Mouse (Mus musculus) B cell, adult 2 months (primary cell): ENCODE measurements around the gene Kansl1.

Experiments
- DNase-seq, 2 experiments: peaks; one replicate each; pipeline ENCODE4 v3.0.0; 2022

Gene Kansl1

DNA sequence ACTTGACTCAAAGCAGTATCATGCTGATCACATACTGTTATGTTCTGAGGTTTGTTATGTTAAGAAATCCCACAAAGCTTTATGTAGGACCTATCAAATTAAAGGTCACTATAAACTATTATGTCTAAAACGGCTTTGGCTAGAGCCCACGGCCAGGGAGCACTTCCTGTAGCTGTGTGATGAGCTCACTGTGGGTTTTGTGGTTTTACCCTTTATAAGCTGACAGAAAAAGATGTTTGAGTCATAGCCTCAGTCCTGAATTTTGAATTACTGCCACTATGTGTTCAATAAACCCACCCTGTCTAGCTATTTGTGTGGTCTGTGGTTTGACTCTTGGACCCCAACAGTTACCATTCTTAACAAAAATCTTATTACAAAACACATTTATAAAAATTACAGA, 106.9 kb downstream of the Kansl1 start:
- DNase-seq: peak; percentile 50 to 61

DNA sequence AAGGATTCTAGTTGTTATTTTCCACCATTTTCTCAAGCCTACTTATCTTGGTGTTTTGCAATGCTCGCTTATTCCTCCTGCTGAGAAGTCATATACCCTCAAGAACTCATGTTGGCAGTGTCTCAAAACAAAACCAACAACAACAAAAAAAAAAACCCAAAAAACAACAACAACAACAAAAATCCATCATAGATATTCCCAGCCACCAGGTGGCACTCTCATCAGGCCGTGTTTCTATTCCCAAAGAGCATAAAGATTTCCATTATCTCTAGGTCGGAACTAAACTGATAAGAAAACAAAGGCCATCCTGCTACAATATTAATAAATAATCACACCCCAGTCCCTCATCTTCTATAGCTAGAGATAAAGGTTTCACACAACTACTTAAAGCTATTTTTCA, 121.7 kb downstream of the Kansl1 start:
- peak; percentile 26 to 35 for DNase-seq

GRCm38 (mm10) chr11:104334946-104335345, 133.7 kb downstream of the Kansl1 start:
- DNase-seq: no peak

- DNase-seq: no peak
Observed at GRCm38 (mm10) chr11:104334115-104334514, 134.5 kb downstream of the Kansl1 start.

DNA sequence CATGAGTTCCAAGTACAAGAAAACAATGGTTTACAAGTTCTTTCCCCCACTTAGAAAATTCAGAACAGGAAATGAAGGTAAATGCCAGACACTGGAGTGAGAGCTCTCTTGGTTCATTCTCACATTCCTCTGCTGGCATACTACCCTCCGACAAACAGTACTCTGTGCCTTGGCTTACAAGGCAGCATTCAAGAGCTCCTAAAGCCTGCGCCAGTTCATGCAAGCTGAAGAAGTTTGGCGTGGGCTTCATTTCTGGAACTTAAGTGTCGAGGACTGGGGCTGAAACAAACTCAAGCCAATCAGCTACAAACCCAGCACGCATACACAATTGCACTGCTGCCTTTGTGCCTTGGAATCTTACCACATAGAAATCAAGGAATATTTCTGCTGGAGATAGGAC, 136.6 kb downstream of the Kansl1 start:
- no peak for DNase-seq

DNA sequence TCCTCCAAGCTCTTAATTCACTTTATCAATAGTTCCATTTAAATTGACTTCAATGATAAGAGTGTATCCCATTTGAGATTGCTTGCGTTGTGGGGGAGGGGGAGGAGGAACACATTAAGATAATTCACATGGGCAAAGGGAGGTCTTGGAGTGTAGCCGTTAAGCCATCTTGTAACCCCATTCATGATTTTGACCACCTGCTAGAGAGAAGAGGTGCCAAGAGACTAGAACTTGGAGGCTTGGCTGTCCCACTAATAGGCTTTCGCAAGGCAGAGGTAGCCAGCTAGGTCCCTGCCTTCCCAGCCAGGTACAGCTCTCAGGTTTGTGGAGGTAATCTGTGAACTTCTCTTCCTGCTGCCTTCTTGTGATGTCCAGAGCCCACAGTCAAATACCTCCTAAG, 137.5 kb downstream of the Kansl1 start:
- DNase-seq: no peak

- no peak for DNase-seq
Observed at GRCm38 (mm10) chr11:104330151-104330550, 138.5 kb downstream of the Kansl1 start.

GRCm38 (mm10) chr11:104329185-104329926, 139.3 kb downstream of the Kansl1 start:
- DNase-seq: no peak

- DNase-seq: no peak
Observed at GRCm38 (mm10) chr11:104327946-104328345, 140.7 kb downstream of the Kansl1 start.

- DNase-seq: no peak
Observed at GRCm38 (mm10) chr11:104327462-104327861, 141.2 kb downstream of the Kansl1 start.

GRCm38 (mm10) chr11:104322142-104322541, 146.5 kb downstream of the Kansl1 start:
- DNase-seq: no peak

DNA sequence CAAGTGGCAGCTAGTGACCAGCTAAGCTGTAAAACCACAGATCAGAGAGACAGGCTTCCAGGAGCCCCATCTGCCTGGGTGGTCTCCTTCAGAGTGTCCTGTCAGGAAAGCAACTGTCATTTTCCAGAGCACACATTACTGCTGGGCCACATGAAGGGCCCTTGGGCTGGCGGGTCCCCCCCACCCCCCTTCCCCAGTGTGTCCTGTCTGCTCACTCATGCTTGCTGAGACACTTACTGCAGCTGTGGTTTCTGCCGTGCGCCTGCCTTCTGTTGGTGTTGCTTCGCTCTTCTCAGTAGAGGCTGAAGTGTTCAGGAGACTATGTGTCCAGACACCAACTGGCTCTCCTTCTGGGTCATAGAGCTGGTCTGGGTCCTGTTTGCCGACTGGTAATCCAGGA, 148.2 kb downstream of the Kansl1 start:
- no peak for DNase-seq

GRCm38 (mm10) chr11:104318940-104319781, 149.5 kb downstream of the Kansl1 start:
- no peak for DNase-seq

GRCm38 (mm10) chr11:104317631-104318030, 151.0 kb downstream of the Kansl1 start:
- DNase-seq: no peak

GRCm38 (mm10) chr11:104316685-104317400, 151.8 kb downstream of the Kansl1 start:
- DNase-seq: no peak

DNA sequence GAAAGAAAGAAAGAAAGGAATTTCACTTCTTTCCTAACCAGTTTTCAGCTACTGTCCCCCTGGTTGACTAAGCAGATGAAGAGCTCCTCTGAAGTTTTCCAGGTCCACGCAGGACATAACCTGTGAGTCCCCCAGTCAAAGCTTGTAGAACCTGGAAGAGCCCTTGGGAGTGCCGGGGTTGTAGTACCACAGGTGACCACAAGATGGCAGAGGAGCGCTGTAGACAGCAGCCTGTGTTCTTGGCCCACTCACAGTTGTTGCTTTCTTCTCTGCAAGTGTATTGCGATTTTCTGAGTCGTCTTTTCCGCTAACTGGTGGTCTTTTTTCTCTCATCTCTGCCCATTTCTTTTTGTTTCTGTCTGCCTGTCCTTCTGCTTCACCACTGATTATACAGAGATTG, 153.0 kb downstream of the Kansl1 start:
- DNase-seq: peak; percentile 84 to 86

- peak; percentile 52 to 54 for DNase-seq
Observed at GRCm38 (mm10) chr11:104311643-104312042, 157.0 kb downstream of the Kansl1 start.

DNA sequence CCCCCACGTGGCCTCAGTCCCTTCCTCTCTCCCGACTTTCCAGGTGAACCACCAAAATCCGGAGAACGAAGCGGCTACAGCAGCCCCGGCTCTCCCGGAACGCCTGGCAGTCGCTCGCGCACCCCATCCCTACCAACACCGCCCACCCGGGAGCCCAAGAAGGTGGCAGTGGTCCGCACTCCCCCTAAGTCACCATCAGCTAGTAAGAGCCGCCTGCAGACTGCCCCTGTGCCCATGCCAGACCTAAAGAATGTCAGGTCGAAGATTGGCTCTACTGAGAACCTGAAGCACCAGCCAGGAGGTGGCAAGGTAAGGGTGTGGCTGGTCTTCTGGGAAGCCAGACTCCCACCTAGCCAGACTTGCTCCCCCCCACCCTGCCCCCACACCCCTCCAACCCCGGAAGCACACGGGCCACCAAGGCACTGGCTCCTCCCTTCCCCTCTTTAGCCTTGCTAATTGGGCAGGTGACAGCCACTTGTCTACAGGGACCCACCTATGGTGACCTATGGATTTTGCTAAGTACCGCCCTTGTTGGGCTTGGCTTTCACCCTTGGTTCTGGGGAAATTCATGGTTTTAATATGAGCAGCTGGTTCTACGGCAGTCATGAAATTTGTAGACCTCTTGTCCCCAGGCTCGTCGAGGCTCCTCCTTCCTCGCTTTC, 158.3 kb downstream of the Kansl1 start:
- DNase-seq: no peak

GRCm38 (mm10) chr11:104309377-104310225, 159.1 kb downstream of the Kansl1 start:
- DNase-seq: no peak

DNA sequence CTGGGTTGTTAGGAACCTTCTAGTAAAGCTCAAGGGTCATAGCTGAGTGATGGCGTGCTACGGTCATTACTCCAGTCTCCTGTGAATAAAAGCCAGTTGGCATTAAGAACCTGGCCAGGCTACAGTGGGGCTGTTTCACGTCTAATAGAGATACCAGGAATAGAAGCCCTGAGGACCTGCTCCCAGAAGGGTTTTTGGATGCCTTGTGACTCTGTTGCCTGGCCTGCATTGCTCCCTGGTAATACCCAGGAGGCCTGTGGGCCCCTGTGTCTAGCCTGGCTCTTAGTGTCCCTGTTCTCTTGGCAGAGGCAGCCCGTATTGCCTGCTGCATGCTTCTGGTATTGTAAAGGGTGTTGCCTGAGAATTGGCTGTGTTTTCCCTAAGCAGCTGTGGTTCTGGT, 161.5 kb downstream of the Kansl1 start:
- no peak for DNase-seq

GRCm38 (mm10) chr11:104306483-104306882, 162.2 kb downstream of the Kansl1 start:
- no peak for DNase-seq

DNA sequence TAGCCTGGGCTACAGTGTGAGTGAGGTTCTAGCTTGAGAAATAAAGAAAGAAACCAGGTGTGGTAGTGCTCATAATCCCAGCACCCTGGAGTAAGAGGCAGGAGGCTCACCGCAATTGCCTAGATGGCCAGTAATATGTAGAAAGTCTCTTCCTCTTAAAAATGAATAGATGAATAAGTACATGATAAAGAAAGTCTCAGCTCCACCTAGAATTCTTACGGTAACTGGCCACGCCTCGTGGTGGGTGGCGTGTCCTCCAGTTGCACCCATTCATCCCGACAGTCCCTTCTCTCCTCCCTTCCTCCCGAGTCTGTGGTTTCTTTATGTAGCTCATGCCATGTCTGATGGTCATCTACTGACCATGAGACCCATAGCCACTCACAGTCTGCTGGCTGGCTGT, 162.9 kb downstream of the Kansl1 start:
- DNase-seq: no peak
